Comparison of ENCODE assay signal across 9 mouse cellular contexts in the genomic region with DNA sequence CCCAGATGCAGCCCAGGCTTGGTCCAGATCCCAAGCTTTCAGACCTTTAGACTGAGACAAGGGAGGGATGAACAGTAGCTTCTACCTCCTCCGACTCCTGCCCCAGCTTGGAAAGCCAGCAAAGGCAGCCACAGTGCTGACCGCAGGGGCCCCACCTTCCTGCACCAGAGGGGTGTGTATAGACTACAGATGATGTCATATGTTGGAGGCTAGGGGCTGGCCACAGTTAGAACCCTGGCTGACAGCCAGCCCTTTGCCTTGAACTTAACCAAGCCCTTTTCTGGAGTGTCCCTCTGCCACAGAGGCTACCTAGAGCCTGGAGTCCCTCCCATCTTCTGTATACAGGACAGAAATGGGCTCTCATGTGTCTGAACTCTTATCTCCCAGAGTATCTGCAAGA. TPM values are rescaled to one million over a fixed set of nuclear protein-coding genes. Genes with fewer than 3 reads are reported as not detected.
DNase-seq lines count a peak whose midpoint lies in the region; ATAC-seq and TF ChIP-seq lines count a peak whose summit lies in the region.
"Had no signal": no experiment of that assay in that cellular context is flagged by ENCODE, and none has a peak within 500 bp of the region (broad histone marks: within the 10 kb centered on the region; RNA-seq: fewer than 3 reads in every experiment).

No protein-coding gene starts in this region.

- H3K4me2 ChIP-seq in neural tube, embryonic 11.5 days (ENCODE audit: low read depth) = no peak overlapping the region
- 0 out of 2 replicates have a peak overlapping the region, but pooled peaks have one; percentile 0 for H3K4me2 ChIP-seq in hindbrain, postnatal 0 days (ENCODE audit: low read depth, low read length)
- H3K4me2 ChIP-seq in liver, embryonic 16.5 days (ENCODE audit: low read depth, low read length) = no peak overlapping the region
- H3K4me2 ChIP-seq: midbrain, embryonic 12.5 days had no signal

- no peak for DNase-seq in neural tube, embryonic 11.5 days (ENCODE audit: low spot score)
- DNase-seq in neural tube, embryonic 10.5 days (ENCODE audit: extremely low spot score, low spot score) = no peak
- DNase-seq in adrenal gland, postnatal 14 days = peak; percentile 89
- DNase-seq in gastrocnemius, postnatal 14 days = peak; percentile 73
- peak; percentile 63 for DNase-seq in hindbrain, postnatal 0 days (ENCODE audit: low spot score)
- DNase-seq in skeletal muscle tissue, adult 2 months (ENCODE audit: low read depth, low spot score) = peak; percentile 79
- DNase-seq in frontal cortex, postnatal 36 days (ENCODE audit: low spot score in 2 of 2) = no peak

- no peak for ATAC-seq in neural tube, embryonic 11.5 days (ENCODE audit: insufficient read depth, low FRiP score, low TSS enrichment)
- no peak for ATAC-seq in hindbrain, postnatal 0 days
- ATAC-seq in liver, embryonic 16.5 days (ENCODE audit: low read depth) = peak; percentile 61

- 78% methylated on average over 2 of the region's 2 CpGs for WGBS in neural tube, embryonic 11.5 days
- 27% methylated on average over 2 of the region's 2 CpGs for WGBS in hindbrain, postnatal 0 days
- WGBS in liver, embryonic 16.5 days (ENCODE audit: insufficient replicate concordance) = 6% methylated on average over 2 of the region's 2 CpGs

- peaks cover 4% of the 10 kb centered on the region for H3K36me3 ChIP-seq in neural tube, embryonic 11.5 days (ENCODE audit: control insufficient read depth, insufficient read depth, low read length)
- no peaks in the 10 kb centered on the region for H3K36me3 ChIP-seq in hindbrain, postnatal 0 days (ENCODE audit: insufficient read depth, low read length)
- no peaks in the 10 kb centered on the region for H3K36me3 ChIP-seq in liver, embryonic 16.5 days (ENCODE audit: control insufficient read depth, insufficient read depth)

- intact Hi-C loops in gastrocnemius, postnatal 14 days (cut with DNase I; ENCODE audit: low total_unique reads) = no loop called here

- H3K4me3 ChIP-seq in neural tube, embryonic 11.5 days (ENCODE audit: low read depth, low read length) = no peak overlapping the region
- no peak overlapping the region for H3K4me3 ChIP-seq in hindbrain, postnatal 0 days (ENCODE audit: low read length)
- no peak overlapping the region for H3K4me3 ChIP-seq in liver, embryonic 16.5 days (ENCODE audit: low read depth, low read length)
- H3K4me3 ChIP-seq: midbrain, embryonic 12.5 days had no signal

- no peaks in the 10 kb centered on the region for H3K27me3 ChIP-seq in neural tube, embryonic 11.5 days (ENCODE audit: control insufficient read depth, insufficient read depth, low read length)
- no peaks in the 10 kb centered on the region for H3K27me3 ChIP-seq in hindbrain, postnatal 0 days (ENCODE audit: insufficient read depth, low read length)
- peaks cover 3% of the 10 kb centered on the region; the same call in 1 of the 2 replicates for H3K27me3 ChIP-seq in liver, embryonic 16.5 days (ENCODE audit: control insufficient read depth, insufficient read depth, low read depth, low read length)
- H3K27me3 ChIP-seq: midbrain, embryonic 12.5 days had no signal

- H3K9me3 ChIP-seq in neural tube, embryonic 11.5 days (ENCODE audit: control insufficient read depth, low read length) = no peaks in the 10 kb centered on the region
- H3K9me3 ChIP-seq in hindbrain, postnatal 0 days (ENCODE audit: low read length) = no peaks in the 10 kb centered on the region
- no peaks in the 10 kb centered on the region for H3K9me3 ChIP-seq in liver, embryonic 16.5 days (replicated peaks; ENCODE audit: control insufficient read depth, low read length)
- H3K9me3 ChIP-seq: midbrain, embryonic 12.5 days had no signal

- no peak for TF ChIP-seq CTCF in hindbrain, postnatal 0 days (IDR thresholded peaks at IDR 0.05; ENCODE audit: low read depth)

- H3K27ac ChIP-seq in neural tube, embryonic 11.5 days (ENCODE audit: low read depth, low read length) = no peak overlapping the region
- peak overlapping the region; percentile 85; the same call in 1 of the 2 replicates for H3K27ac ChIP-seq in hindbrain, postnatal 0 days
- no peak overlapping the region for H3K27ac ChIP-seq in liver, embryonic 16.5 days (ENCODE audit: low read length)

- peaks cover 49% of the 10 kb centered on the region for H3K4me1 ChIP-seq in neural tube, embryonic 11.5 days (ENCODE audit: control insufficient read depth, insufficient read depth, low read length)
- H3K4me1 ChIP-seq in hindbrain, postnatal 0 days (ENCODE audit: insufficient read depth, low read length) = peaks cover 80% of the 10 kb centered on the region
- H3K4me1 ChIP-seq in liver, embryonic 16.5 days (ENCODE audit: control insufficient read depth, low read depth, low read length) = peaks cover 24% of the 10 kb centered on the region

- H3K9ac ChIP-seq in neural tube, embryonic 11.5 days (ENCODE audit: low read length) = 0 out of 2 replicates have a peak overlapping the region, but pooled peaks have one; percentile 18
- H3K9ac ChIP-seq in hindbrain, postnatal 0 days (replicated peaks; ENCODE audit: low read length) = 0 out of 2 replicates have a peak overlapping the region, but pooled peaks have one; percentile 9
- no peak overlapping the region for H3K9ac ChIP-seq in liver, embryonic 16.5 days (ENCODE audit: low read depth, low read length)

RNA-seq across cellular contexts. Expression of gene Soga1, which starts 7.5 kb away (rescaled TPM):
- 6.6 and 7.6 TPM in 2 replicates for polyA plus RNA-seq in neural tube, embryonic 11.5 days (2014; fragmentation: Nextera tagmentation; extraction: Ambion mirVana)
- total RNA-seq in adrenal gland, postnatal 14 days (2021) = 31.9 and 33.5 TPM in 2 replicates
- 10 to 100 TPM; 11.1 to 12.2 TPM for total RNA-seq in gastrocnemius, postnatal 14 days (2021)
- 120 and 151 TPM in 2 replicates for total RNA-seq in hindbrain, postnatal 0 days (2014; rRNA removed)
- 3.5 and 3.6 TPM in 2 replicates for polyA plus RNA-seq in hindbrain, postnatal 0 days (2015; fragmentation: Nextera tagmentation; extraction: Ambion mirVana)
- 1.4 and 1.8 TPM in 2 replicates for polyA plus RNA-seq in liver, embryonic 16.5 days (2015; fragmentation: Nextera tagmentation; extraction: Ambion mirVana)

RNA-seq across cellular contexts. Expression of gene Tldc2, which starts 15.3 kb away (rescaled TPM):
- not detected in 2 replicates for polyA plus RNA-seq in neural tube, embryonic 11.5 days (2014; fragmentation: Nextera tagmentation; extraction: Ambion mirVana)
- not detected in 2 replicates for total RNA-seq in adrenal gland, postnatal 14 days (2021)
- not detected for total RNA-seq in gastrocnemius, postnatal 14 days (2021)
- not detected in 2 replicates for total RNA-seq in hindbrain, postnatal 0 days (2014; rRNA removed)
- 0.43 TPM in 1 of 2 replicates, not detected in the other for polyA plus RNA-seq in hindbrain, postnatal 0 days (2015; fragmentation: Nextera tagmentation; extraction: Ambion mirVana)
- polyA plus RNA-seq in liver, embryonic 16.5 days (2015; fragmentation: Nextera tagmentation; extraction: Ambion mirVana) = not detected in 2 replicates
- polyA plus RNA-seq: midbrain, embryonic 12.5 days had no signal

Comparison
In these comparisons a context has a peak if more than half of its experiments do, and no peak if none do; other contexts are left out.
1. DNase-seq: peak in adrenal gland, postnatal 14 days (single experiment), gastrocnemius, postnatal 14 days (single experiment), hindbrain, postnatal 0 days (single experiment) and skeletal muscle tissue, adult 2 months (single experiment); none in neural tube, embryonic 11.5 days (single experiment), neural tube, embryonic 10.5 days (single experiment) and frontal cortex, postnatal 36 days (0 of 2).